Mouse (Mus musculus): ENCODE measurements at regions not wholly inside any gene's neighbourhood (a gene's known extent, or its start where the extent isn't known, plus 50 kb on each side); places are given as distances from the start of the nearest gene placed in this dataset.
A peak's percentile ranks its signal among the peaks of the same experiment; 100 is the strongest.

DNA sequence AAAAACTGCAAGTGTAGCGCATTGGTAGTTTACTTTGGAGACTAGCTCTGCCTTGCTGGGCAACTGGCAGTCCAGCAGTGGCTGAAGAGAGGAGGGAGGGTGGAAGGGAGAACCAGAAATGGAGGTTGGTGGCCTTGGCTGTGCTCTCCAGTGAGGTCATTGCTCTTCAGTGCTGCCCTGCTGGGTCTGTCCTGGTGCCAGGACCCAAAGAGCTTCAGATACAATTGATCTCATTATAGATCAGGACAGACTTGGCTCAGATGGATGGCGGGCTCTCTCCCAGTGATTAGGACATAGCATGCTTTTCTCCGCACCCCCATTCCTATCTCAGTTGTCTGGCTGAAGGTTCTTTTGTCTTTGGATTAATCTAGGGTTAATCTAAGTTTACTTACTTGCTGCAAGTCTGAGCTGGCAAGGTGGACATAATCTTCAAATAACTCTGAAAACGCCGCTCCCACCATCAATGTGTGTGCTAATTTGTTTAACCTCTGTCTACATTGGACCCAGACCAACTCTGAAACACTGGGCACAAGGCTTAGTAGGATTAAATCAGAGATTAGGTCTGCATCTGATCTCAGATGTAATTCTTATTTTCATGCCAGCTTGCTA is 394.3 kb downstream of the Pik3r1 start:
- no peaks in the 10 kb centered on the region for H3K27me3 ChIP-seq (ENCODE audit: control insufficient read depth, insufficient read depth, low read length)
- 65% methylated on average over 5 of the region's 5 CpGs for WGBS
- 0 out of 2 replicates have a peak, but pooled peaks cover 3% of the 10 kb centered on the region for H3K4me1 ChIP-seq (ENCODE audit: control insufficient read depth, insufficient read depth, low read length)
- no peaks in the 10 kb centered on the region for H3K9me3 ChIP-seq (replicated peaks; ENCODE audit: control insufficient read depth, low read length)
- no peak overlapping the region for H3K9ac ChIP-seq (ENCODE audit: low read length)
- H3K36me3 ChIP-seq (ENCODE audit: control insufficient read depth, insufficient read depth, low read length) = no peaks in the 10 kb centered on the region
- H3K27ac ChIP-seq (ENCODE audit: low read length) = peak overlapping the region; percentile 21
- no peak overlapping the region for H3K4me2 ChIP-seq (ENCODE audit: low read depth, low read length)
- 0 out of 2 replicates have a peak, but pooled peaks have one; percentile 68 for ATAC-seq (ENCODE audit: insufficient read depth, low FRiP score)
- no peak overlapping the region for H3K4me3 ChIP-seq (replicated peaks; ENCODE audit: low read length)

DNA sequence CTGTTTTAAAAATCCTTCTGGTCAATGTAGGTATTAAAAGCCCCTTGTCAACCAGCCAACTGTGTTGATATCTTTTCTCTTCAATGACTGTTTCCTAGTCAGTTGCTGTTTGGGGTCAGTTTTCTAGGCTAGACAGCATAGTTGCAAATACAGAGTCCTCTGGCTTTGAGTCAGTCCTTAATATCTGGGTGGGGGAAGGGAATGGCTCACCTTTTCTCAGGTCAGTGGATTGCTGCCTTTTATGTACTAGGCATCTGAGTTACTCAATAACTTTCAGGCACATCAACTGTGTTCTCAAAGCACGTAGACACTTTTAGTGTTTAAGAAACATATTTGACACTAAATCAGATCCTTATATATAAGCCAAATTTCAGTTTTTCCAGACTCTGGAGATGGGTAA is 396.1 kb downstream of the Pik3r1 start:
- H3K9ac ChIP-seq (ENCODE audit: low read length) = no peak overlapping the region
- no peak overlapping the region for H3K4me3 ChIP-seq (replicated peaks; ENCODE audit: low read length)
- no peak overlapping the region for H3K4me2 ChIP-seq (ENCODE audit: low read depth, low read length)
- H3K4me1 ChIP-seq (ENCODE audit: control insufficient read depth, insufficient read depth, low read length) = 0 out of 2 replicates have a peak, but pooled peaks cover 3% of the 10 kb centered on the region
- ATAC-seq (ENCODE audit: insufficient read depth, low FRiP score) = no peak
- WGBS = 59% methylated on average over 1 of the region's 1 CpGs
- H3K36me3 ChIP-seq (ENCODE audit: control insufficient read depth, insufficient read depth, low read length) = no peaks in the 10 kb centered on the region
- H3K9me3 ChIP-seq (replicated peaks; ENCODE audit: control insufficient read depth, low read length) = no peaks in the 10 kb centered on the region
- H3K27ac ChIP-seq (ENCODE audit: low read length) = no peak overlapping the region
- no peaks in the 10 kb centered on the region for H3K27me3 ChIP-seq (ENCODE audit: control insufficient read depth, insufficient read depth, low read length)

DNA sequence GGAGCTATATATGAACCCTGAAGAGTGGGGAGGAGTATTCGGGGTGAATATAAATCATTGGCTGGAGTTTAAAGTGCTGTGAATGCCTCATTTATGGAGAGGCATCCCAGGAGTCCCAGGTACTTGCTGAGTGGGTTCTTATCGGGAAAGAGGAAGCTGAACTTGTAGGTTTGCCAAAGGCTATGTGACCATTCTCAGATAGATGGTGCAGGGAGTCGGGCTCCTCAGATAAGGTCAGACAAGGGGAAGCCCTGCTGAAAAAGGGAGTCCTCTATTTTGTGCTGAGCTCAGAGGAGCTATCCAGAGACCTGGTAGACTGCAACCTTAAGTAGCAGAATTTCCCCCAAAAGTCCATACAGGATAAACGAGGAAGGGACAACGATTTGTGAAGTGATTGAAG is 399.8 kb downstream of the Pik3r1 start:
- Histone ChIP-seq H3K9ac (ENCODE audit: low read length) (no peak overlapping the region), H3K9me3 (replicated peaks; ENCODE audit: control insufficient read depth, low read length) (no peaks in the 10 kb centered on the region), H3K4me3 (replicated peaks; ENCODE audit: low read length) (no peak overlapping the region), H3K4me1 (ENCODE audit: control insufficient read depth, insufficient read depth, low read length) (0 out of 2 replicates have a peak, but pooled peaks cover 3% of the 10 kb centered on the region), H3K27ac (ENCODE audit: low read length) (no peak overlapping the region), H3K4me2 (ENCODE audit: low read depth, low read length) (no peak overlapping the region), H3K27me3 (ENCODE audit: control insufficient read depth, insufficient read depth, low read length) (no peaks in the 10 kb centered on the region), H3K36me3 (ENCODE audit: control insufficient read depth, insufficient read depth, low read length) (no peaks in the 10 kb centered on the region)
- no peak for ATAC-seq (ENCODE audit: insufficient read depth, low FRiP score)
- 68% methylated on average over 5 of the region's 5 CpGs for WGBS

DNA sequence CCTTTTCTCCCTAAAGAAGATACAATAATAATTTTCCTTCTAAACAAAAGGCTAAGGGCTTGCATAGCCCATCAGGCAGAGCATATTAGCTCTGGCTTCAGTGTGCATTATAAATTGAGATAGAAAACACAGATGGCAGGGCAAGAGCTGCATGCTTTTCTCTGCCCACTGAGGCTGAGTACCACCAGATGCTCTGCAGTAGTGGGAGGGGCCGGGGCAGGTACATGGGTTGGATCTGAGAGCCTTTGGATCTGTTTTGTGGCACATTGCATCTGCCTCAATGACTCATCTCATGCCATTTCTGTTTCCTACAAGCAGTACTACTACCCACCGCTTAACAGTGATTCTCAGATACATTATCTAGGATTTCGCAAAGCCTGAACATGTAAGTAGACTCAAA is 412.7 kb downstream of the Pik3r1 start:
- no peaks in the 10 kb centered on the region for H3K36me3 ChIP-seq (ENCODE audit: control insufficient read depth, insufficient read depth, low read length)
- no peaks in the 10 kb centered on the region for H3K9me3 ChIP-seq (replicated peaks; ENCODE audit: control insufficient read depth, low read length)
- no peaks in the 10 kb centered on the region for H3K27me3 ChIP-seq (ENCODE audit: control insufficient read depth, insufficient read depth, low read length)
- 93% methylated on average over 3 of the region's 3 CpGs for WGBS
- H3K4me1 ChIP-seq (ENCODE audit: control insufficient read depth, insufficient read depth, low read length) = no peaks in the 10 kb centered on the region
- H3K9ac ChIP-seq (ENCODE audit: low read length) = no peak overlapping the region
- no peak overlapping the region for H3K27ac ChIP-seq (ENCODE audit: low read length)
- no peak overlapping the region for H3K4me2 ChIP-seq (ENCODE audit: low read depth, low read length)
- H3K4me3 ChIP-seq (replicated peaks; ENCODE audit: low read length) = no peak overlapping the region
- ATAC-seq (ENCODE audit: insufficient read depth, low FRiP score) = no peak

DNA sequence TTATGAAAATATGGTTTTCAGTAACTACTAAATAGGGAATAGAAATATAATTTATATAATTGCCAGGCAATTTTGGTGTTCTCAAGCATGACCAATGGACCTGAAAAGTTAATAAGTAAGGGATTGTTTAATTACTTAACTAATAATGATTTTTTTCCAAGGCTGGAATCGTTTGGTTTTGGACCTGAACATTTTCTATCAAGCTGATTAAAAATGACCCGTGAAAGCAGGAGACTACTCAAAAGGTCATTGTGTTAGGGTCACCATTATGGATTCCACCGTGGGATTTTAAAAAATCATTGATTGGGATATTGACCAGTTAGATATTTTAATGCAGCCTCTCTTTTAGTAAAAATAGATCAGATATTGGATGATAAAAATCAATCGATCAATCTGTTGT is 416.9 kb downstream of the Pik3r1 start:
- H3K9me3 ChIP-seq (replicated peaks; ENCODE audit: control insufficient read depth, low read length) = no peaks in the 10 kb centered on the region
- no peak overlapping the region for H3K9ac ChIP-seq (ENCODE audit: low read length)
- ATAC-seq (ENCODE audit: insufficient read depth, low FRiP score) = no peak
- no peak overlapping the region for H3K4me3 ChIP-seq (replicated peaks; ENCODE audit: low read length)
- WGBS = 77% methylated on average over 4 of the region's 4 CpGs
- no peaks in the 10 kb centered on the region for H3K36me3 ChIP-seq (ENCODE audit: control insufficient read depth, insufficient read depth, low read length)
- H3K27me3 ChIP-seq (ENCODE audit: control insufficient read depth, insufficient read depth, low read length) = no peaks in the 10 kb centered on the region
- no peaks in the 10 kb centered on the region for H3K4me1 ChIP-seq (ENCODE audit: control insufficient read depth, insufficient read depth, low read length)
- H3K4me2 ChIP-seq (ENCODE audit: low read depth, low read length) = no peak overlapping the region
- no peak overlapping the region for H3K27ac ChIP-seq (ENCODE audit: low read length)

DNA sequence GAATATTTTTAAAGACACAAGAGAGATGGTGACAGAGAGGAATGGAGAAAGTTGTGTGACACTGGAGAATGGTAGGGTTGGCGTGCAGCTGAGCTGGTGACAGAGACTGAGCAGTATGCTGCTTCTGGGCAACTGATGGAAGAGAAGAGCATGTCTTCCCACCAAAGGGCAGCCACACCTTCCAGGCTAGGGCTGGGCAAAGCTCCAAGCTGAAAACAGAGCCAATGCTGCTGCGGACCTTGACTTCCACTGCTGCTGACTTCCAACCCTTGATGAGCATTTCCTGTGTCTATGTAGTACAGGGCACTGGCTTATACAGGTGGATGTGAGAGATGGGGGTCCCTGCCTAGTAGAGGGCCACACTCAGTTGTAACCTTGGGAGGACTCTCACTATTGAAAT is 418.7 kb downstream of the Pik3r1 start:
- Histone ChIP-seq H3K36me3 (ENCODE audit: control insufficient read depth, insufficient read depth, low read length) (no peaks in the 10 kb centered on the region), H3K4me2 (ENCODE audit: low read depth, low read length) (no peak overlapping the region), H3K9ac (ENCODE audit: low read length) (no peak overlapping the region), H3K4me3 (replicated peaks; ENCODE audit: low read length) (no peak overlapping the region), H3K27ac (ENCODE audit: low read length) (no peak overlapping the region), H3K27me3 (ENCODE audit: control insufficient read depth, insufficient read depth, low read length) (no peaks in the 10 kb centered on the region), H3K4me1 (ENCODE audit: control insufficient read depth, insufficient read depth, low read length) (no peaks in the 10 kb centered on the region), H3K9me3 (replicated peaks; ENCODE audit: control insufficient read depth, low read length) (no peaks in the 10 kb centered on the region)
- WGBS = 92% methylated on average over 2 of the region's 2 CpGs
- no peak for ATAC-seq (ENCODE audit: insufficient read depth, low FRiP score)

DNA sequence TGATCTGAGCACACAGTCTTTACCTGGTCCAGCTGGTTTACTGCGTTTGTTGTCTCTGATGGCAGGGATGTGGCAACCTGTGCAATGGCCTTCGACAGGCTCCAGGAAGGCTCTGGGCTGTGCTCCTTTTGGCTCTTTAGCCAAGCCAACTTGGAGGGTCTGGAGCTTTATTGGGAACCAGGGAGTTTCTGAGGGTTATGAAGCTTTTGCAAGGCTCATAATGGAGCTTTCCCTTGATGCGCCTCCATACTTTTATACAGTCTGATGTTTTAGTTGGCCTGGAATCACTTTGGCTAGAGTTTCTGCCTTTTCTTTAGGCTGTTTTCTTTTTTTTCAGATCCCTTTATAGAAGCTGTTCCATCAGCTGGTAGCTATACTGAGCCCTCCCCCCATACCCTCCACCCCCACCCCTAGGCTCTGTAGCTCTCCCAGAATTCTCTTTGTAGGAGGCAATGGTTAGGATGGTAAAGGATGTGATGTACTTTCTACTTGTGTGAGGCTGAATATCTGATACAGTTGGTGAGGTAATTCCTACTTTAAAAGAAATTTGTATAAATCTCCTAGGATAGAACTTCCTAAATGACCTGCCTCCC is 429.6 kb downstream of the Pik3r1 start:
- no peaks in the 10 kb centered on the region for H3K36me3 ChIP-seq (ENCODE audit: control insufficient read depth, insufficient read depth, low read length)
- no peaks in the 10 kb centered on the region for H3K4me1 ChIP-seq (ENCODE audit: control insufficient read depth, insufficient read depth, low read length)
- no peak overlapping the region for H3K27ac ChIP-seq (ENCODE audit: low read length)
- H3K4me2 ChIP-seq (ENCODE audit: low read depth, low read length) = no peak overlapping the region
- ATAC-seq (ENCODE audit: insufficient read depth, low FRiP score) = no peak
- 86% methylated on average over 3 of the region's 3 CpGs for WGBS
- H3K4me3 ChIP-seq (replicated peaks; ENCODE audit: low read length) = no peak overlapping the region
- H3K27me3 ChIP-seq (ENCODE audit: control insufficient read depth, insufficient read depth, low read length) = no peaks in the 10 kb centered on the region
- no peak overlapping the region for H3K9ac ChIP-seq (ENCODE audit: low read length)
- H3K9me3 ChIP-seq (replicated peaks; ENCODE audit: control insufficient read depth, low read length) = no peaks in the 10 kb centered on the region

DNA sequence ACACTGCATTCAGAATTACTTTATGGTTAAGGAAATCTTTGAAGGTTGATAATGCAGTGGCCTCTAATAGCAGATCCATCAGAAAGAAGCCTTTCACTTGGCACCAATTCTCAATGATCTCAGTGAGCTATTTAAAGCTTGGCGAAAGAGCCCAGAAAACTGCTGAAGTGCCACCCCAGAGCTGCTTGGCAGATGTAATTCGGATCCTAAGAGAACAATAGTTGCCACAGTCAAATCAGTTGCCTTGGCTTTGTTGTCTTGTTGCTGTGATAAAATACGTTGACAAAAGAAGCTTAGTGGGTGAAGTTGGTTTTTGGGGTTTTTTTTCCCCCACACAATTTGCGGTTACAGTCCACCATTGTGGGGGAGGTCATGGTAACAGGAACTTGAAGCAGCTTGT is 449.4 kb downstream of the Pik3r1 start:
- no peaks in the 10 kb centered on the region for H3K27me3 ChIP-seq (ENCODE audit: control insufficient read depth, insufficient read depth, low read length)
- ATAC-seq (ENCODE audit: insufficient read depth, low FRiP score) = no peak
- 80% methylated on average over 4 of the region's 4 CpGs for WGBS

DNA sequence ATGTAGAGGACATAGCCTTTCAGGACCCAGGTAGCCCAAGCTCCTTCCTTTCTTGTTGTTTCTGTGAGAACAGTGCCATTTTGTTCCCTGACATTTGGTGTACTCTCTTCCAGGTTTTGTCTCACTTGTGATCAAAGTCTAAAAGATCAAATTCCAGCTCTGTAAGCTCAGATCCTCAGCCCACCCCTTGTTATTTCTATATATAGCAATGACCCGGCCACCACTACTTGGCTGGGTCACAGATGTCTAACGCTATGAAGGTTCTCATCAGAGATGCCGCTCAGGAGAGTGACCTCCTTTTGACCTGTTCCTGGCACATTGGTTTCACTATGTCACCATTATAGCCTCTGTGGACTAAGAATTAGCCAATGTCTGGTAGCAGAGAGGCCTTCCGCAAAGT is 451.7 kb downstream of the Pik3r1 start:
- no peak overlapping the region for H3K4me3 ChIP-seq (replicated peaks; ENCODE audit: low read length)
- 70% methylated on average over 4 of the region's 4 CpGs for WGBS
- H3K9me3 ChIP-seq (replicated peaks; ENCODE audit: control insufficient read depth, low read length) = no peaks in the 10 kb centered on the region
- H3K4me2 ChIP-seq (ENCODE audit: low read depth, low read length) = no peak overlapping the region
- no peak overlapping the region for H3K27ac ChIP-seq (ENCODE audit: low read length)
- no peaks in the 10 kb centered on the region for H3K36me3 ChIP-seq (ENCODE audit: control insufficient read depth, insufficient read depth, low read length)
- no peak for ATAC-seq (ENCODE audit: insufficient read depth, low FRiP score)
- H3K9ac ChIP-seq (ENCODE audit: low read length) = no peak overlapping the region
- peaks cover under 1% of the 10 kb centered on the region; the same call in 1 of the 2 replicates for H3K4me1 ChIP-seq (ENCODE audit: control insufficient read depth, insufficient read depth, low read length)
- H3K27me3 ChIP-seq (ENCODE audit: control insufficient read depth, insufficient read depth, low read length) = no peaks in the 10 kb centered on the region

More for the DNA sequence above, 449.4 kb downstream of the Pik3r1 start:
- H3K27ac ChIP-seq (ENCODE audit: low read length) = no peak overlapping the region
- no peak overlapping the region for H3K4me3 ChIP-seq (replicated peaks; ENCODE audit: low read length)
- H3K9me3 ChIP-seq (replicated peaks; ENCODE audit: control insufficient read depth, low read length) = no peaks in the 10 kb centered on the region
- no peak overlapping the region for H3K4me2 ChIP-seq (ENCODE audit: low read depth, low read length)
- H3K9ac ChIP-seq (ENCODE audit: low read length) = no peak overlapping the region
- no peaks in the 10 kb centered on the region for H3K36me3 ChIP-seq (ENCODE audit: control insufficient read depth, insufficient read depth, low read length)
- no peaks in the 10 kb centered on the region for H3K4me1 ChIP-seq (ENCODE audit: control insufficient read depth, insufficient read depth, low read length)
